Mouse (Mus musculus): ENCODE data around the gene Psap. TPM values are rescaled to one million over a fixed set of nuclear protein-coding genes. Genes with fewer than 3 reads are reported as not detected.

The Psap gene
- total and polyA plus RNA-seq, 2 experiments from 2014 or later: 259 to 690 TPM

GRCm38 (mm10) chr10:60286546-60286945 is 9.1 kb downstream of the Psap start:
- TF ChIP-seq CTCF (IDR thresholded peaks at IDR 0.05; ENCODE audit: low read depth): no peak

GRCm38 (mm10) chr10:60287161-60287560 is 9.7 kb downstream of the Psap start:
- Histone ChIP-seq H3K4me3 (ENCODE audit: low read depth, low read length) (no peak overlapping the region), H3K9me3 (ENCODE audit: low read length) (no peaks in the 10 kb centered on the region), H3K36me3 (ENCODE audit: insufficient read depth) (peaks cover 4% of the 10 kb centered on the region), H3K4me2 (ENCODE audit: low read depth) (no peak overlapping the region), H3K9ac (no peak overlapping the region), H3K27me3 (ENCODE audit: insufficient read depth, low read length) (no peaks in the 10 kb centered on the region), H3K27ac (ENCODE audit: low read depth, low read length) (peak overlapping the region; percentile 35; the same call in 1 of the 2 replicates), H3K4me1 (ENCODE audit: insufficient read depth) (peaks cover 35% of the 10 kb centered on the region)
- WGBS: 90% methylated on average over 4 of the region's 4 CpGs
- ATAC-seq: no peak
- no peak for DNase-seq
- no peak for TF ChIP-seq CTCF (IDR thresholded peaks at IDR 0.05; ENCODE audit: low read depth)

More at GRCm38 (mm10) chr10:60286546-60286945, 9.1 kb downstream of the Psap start:
- H3K4me2 ChIP-seq (ENCODE audit: low read depth): peak overlapping the region; percentile 50; the same call in 1 of the 2 replicates
- DNase-seq (no peak), ATAC-seq (peak; percentile 38)
- no peaks in the 10 kb centered on the region for H3K27me3 ChIP-seq (ENCODE audit: insufficient read depth, low read length)
- peaks cover 36% of the 10 kb centered on the region for H3K4me1 ChIP-seq (ENCODE audit: insufficient read depth)
- no peak overlapping the region for H3K9ac ChIP-seq
- no peak overlapping the region for H3K4me3 ChIP-seq (ENCODE audit: low read depth, low read length)
- H3K9me3 ChIP-seq (ENCODE audit: low read length): no peaks in the 10 kb centered on the region
- 66% methylated on average over 7 of the region's 7 CpGs for WGBS
- H3K27ac ChIP-seq (ENCODE audit: low read depth, low read length): peak overlapping the region; percentile 86
- peaks cover 2% of the 10 kb centered on the region; the same call in 1 of the 2 replicates for H3K36me3 ChIP-seq (ENCODE audit: insufficient read depth)

- no peak for ATAC-seq
- Histone ChIP-seq H3K4me2 (ENCODE audit: low read depth) (no peak overlapping the region), H3K9me3 (ENCODE audit: low read length) (no peaks in the 10 kb centered on the region), H3K4me3 (ENCODE audit: low read depth, low read length) (no peak overlapping the region), H3K27ac (ENCODE audit: low read depth, low read length) (no peak overlapping the region), H3K9ac (no peak overlapping the region), H3K36me3 (ENCODE audit: insufficient read depth) (peaks cover 9% of the 10 kb centered on the region), H3K27me3 (ENCODE audit: insufficient read depth, low read length) (no peaks in the 10 kb centered on the region), H3K4me1 (ENCODE audit: insufficient read depth) (peaks cover 32% of the 10 kb centered on the region)
- DNase-seq: no peak
- no peak for TF ChIP-seq CTCF (IDR thresholded peaks at IDR 0.05; ENCODE audit: low read depth)
- WGBS: 77% methylated on average over 2 of the region's 2 CpGs
These were observed 10.3 kb downstream of the Psap start for GRCm38 (mm10) chr10:60287726-60288125.

- Histone ChIP-seq H3K4me3 (ENCODE audit: low read depth, low read length) (no peak overlapping the region), H3K4me1 (ENCODE audit: insufficient read depth) (peaks cover 32% of the 10 kb centered on the region), H3K4me2 (ENCODE audit: low read depth) (no peak overlapping the region), H3K27ac (ENCODE audit: low read depth, low read length) (no peak overlapping the region), H3K9me3 (ENCODE audit: low read length) (no peaks in the 10 kb centered on the region), H3K36me3 (ENCODE audit: insufficient read depth) (peaks cover 24% of the 10 kb centered on the region), H3K9ac (no peak overlapping the region), H3K27me3 (ENCODE audit: insufficient read depth, low read length) (no peaks in the 10 kb centered on the region)
- DNase-seq (no peak), ATAC-seq (no peak)
- TF ChIP-seq CTCF (IDR thresholded peaks at IDR 0.05; ENCODE audit: low read depth): no peak
- WGBS: 84% methylated on average over 8 of the region's 8 CpGs
These were observed 11.8 kb downstream of the Psap start for GRCm38 (mm10) chr10:60289216-60289615.

- 72% methylated on average over 7 of the region's 7 CpGs for WGBS
- no peak for DNase-seq
- Histone ChIP-seq H3K4me2 (ENCODE audit: low read depth) (no peak overlapping the region), H3K36me3 (ENCODE audit: insufficient read depth) (peaks cover 34% of the 10 kb centered on the region), H3K9ac (no peak overlapping the region), H3K4me3 (ENCODE audit: low read depth, low read length) (no peak overlapping the region), H3K27me3 (ENCODE audit: insufficient read depth, low read length) (no peaks in the 10 kb centered on the region), H3K27ac (ENCODE audit: low read depth, low read length) (no peak overlapping the region), H3K9me3 (ENCODE audit: low read length) (no peaks in the 10 kb centered on the region), H3K4me1 (ENCODE audit: insufficient read depth) (peaks cover 23% of the 10 kb centered on the region)
- no peak for TF ChIP-seq CTCF (IDR thresholded peaks at IDR 0.05; ENCODE audit: low read depth)
- no peak for ATAC-seq
These were observed 12.8 kb downstream of the Psap start for GRCm38 (mm10) chr10:60290026-60290738.

- H3K27ac ChIP-seq (ENCODE audit: low read depth, low read length): no peak overlapping the region
- H3K36me3 ChIP-seq (ENCODE audit: insufficient read depth): peaks cover 39% of the 10 kb centered on the region
- ATAC-seq: no peak
- H3K9me3 ChIP-seq (ENCODE audit: low read length): no peaks in the 10 kb centered on the region
- no peak for DNase-seq
- H3K27me3 ChIP-seq (ENCODE audit: insufficient read depth, low read length): no peaks in the 10 kb centered on the region
- 81% methylated on average over 8 of the region's 8 CpGs for WGBS
- H3K9ac ChIP-seq: no peak overlapping the region
- H3K4me2 ChIP-seq (ENCODE audit: low read depth): no peak overlapping the region
- H3K4me1 ChIP-seq (ENCODE audit: insufficient read depth): peaks cover 18% of the 10 kb centered on the region
- no peak overlapping the region for H3K4me3 ChIP-seq (ENCODE audit: low read depth, low read length)
- TF ChIP-seq CTCF (IDR thresholded peaks at IDR 0.05; ENCODE audit: low read depth): no peak
These were observed 13.3 kb downstream of the Psap start for GRCm38 (mm10) chr10:60290739-60291110.

- DNase-seq: no peak
- Histone ChIP-seq H3K4me2 (ENCODE audit: low read depth) (no peak overlapping the region), H3K27ac (ENCODE audit: low read depth, low read length) (no peak overlapping the region), H3K4me3 (ENCODE audit: low read depth, low read length) (no peak overlapping the region), H3K4me1 (ENCODE audit: insufficient read depth) (0 out of 2 replicates have a peak, but pooled peaks cover 4% of the 10 kb centered on the region), H3K27me3 (ENCODE audit: insufficient read depth, low read length) (no peaks in the 10 kb centered on the region), H3K9me3 (ENCODE audit: low read length) (no peaks in the 10 kb centered on the region), H3K36me3 (ENCODE audit: insufficient read depth) (peaks cover 48% of the 10 kb centered on the region), H3K9ac (no peak overlapping the region)
- ATAC-seq: no peak
- TF ChIP-seq CTCF (IDR thresholded peaks at IDR 0.05; ENCODE audit: low read depth): no peak
- WGBS: 91% methylated on average over 8 of the region's 8 CpGs
These were observed 14.8 kb downstream of the Psap start for GRCm38 (mm10) chr10:60292209-60292608.

All from forebrain, postnatal 0 days (tissue).